Mouse (Mus musculus): ENCODE data around the gene Spata1.
"Not testable (repeated sequence)": the region's sequence is repeated elsewhere in the genome, so short reads cannot be mapped to it uniquely, and the experiment has no call there.

Spata1 gene

GRCm38 (mm10) chr3:146451375-146451774 is 48.2 kb downstream of the Spata1 start:
- no peak for DNase-seq (ENCODE audit: low spot score in 2 of 2)

DNA sequence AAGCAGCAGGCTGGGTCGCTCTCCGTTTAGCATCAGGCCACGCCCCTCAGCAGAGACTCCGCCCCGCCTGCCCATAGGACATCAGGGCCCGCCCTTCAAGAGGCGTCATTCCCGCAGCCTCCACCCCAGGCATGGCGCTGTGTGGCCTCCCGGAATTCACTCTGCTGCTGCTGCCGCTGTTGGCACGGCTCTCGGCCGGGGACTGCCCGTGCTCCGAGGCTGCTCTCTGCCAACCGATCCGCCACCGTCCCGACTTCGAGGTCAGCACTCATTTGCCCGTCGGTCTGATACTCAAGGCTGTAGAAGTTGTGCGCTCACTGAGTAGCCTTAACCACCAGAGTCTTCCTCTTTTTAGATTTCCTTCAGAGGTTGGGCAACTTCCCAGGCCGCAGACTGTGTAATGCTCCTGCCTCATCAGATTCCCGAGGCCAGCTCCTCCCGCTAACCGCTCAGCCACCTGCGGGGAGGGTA is 49.1 kb downstream of the Spata1 start:
- peak; percentile 87 to 90 for DNase-seq (ENCODE audit: low spot score in 2 of 2)

- DNase-seq (ENCODE audit: low spot score in 2 of 2), result no peak
Observed at GRCm38 (mm10) chr3:146449745-146450250, 49.8 kb downstream of the Spata1 start, which contains the start of gene Ctbs. TSS of gene Ctbs (plus strand) at chr3:146449795.

- DNase-seq (ENCODE audit: low spot score in 2 of 2), result no peak
Observed at GRCm38 (mm10) chr3:146448969-146449368, 50.6 kb downstream of the Spata1 start.

GRCm38 (mm10) chr3:146448372-146448771 is 51.2 kb downstream of the Spata1 start:
- DNase-seq (ENCODE audit: low spot score in 2 of 2), result no peak

- DNase-seq (ENCODE audit: low spot score in 2 of 2), result no peak
Observed at GRCm38 (mm10) chr3:146447598-146447997, 52.0 kb downstream of the Spata1 start.

DNA sequence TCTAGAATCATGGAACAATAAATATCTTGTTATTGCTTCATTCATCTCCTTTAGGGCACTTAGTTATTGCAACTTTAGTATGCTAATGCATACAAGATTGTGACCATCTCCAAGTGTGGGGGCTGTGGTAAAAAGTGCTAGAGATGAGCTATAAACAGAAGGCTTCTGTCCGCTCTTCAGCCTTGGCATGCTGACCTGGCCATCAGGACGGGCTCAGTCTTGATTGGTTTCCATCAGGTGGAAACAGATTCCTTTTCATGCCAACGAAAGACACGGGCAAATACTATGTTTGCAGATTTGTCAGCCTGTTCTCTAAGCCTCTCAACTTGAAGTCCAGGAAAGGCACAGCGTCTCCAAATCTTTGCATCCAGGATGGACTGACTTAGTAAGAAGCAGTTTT is 52.4 kb downstream of the Spata1 start:
- no peak for DNase-seq (ENCODE audit: low spot score in 2 of 2)

- DNase-seq (ENCODE audit: low spot score in 2 of 2), result no peak
Observed at GRCm38 (mm10) chr3:146444880-146445279, 54.7 kb downstream of the Spata1 start.

DNA sequence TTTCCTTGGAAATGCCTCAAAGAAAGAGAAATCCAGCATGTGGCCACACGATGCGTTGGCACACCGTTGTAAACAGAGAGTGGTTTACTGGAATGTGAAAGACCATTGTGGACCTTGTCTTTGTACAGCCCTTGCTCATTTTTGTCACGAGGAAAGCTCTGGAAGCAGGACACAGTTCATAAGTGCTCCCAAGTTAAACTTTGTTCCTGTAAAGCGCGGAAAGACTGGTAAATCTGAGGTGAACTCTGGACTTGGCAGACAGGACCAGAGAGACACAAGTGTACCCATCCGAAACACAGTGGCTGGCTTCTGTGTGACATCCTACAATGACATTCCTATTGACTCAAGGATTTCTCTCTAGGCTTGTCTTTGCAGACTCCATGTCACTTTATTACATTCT is 56.2 kb downstream of the Spata1 start:
- DNase-seq (ENCODE audit: low spot score in 2 of 2), result no peak

DNA sequence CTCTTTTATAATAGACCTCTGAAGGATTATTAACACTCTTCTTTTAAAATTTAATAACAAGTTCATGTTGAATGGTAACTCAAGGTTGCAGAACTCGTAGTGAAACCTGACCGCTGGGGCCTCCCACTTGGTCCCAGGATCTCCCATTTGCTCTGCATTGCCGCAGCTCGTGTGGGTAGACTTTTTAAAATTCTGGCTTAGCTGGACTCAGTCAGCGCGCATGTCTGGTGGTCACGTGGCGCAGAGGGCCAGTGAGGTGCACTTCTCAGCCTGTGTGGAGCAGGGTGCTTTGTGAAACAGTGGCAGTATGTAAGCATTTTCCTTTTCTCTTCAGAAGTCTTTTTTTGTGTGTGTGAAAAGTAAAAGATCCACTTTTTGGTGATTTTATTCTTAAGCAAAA is 56.6 kb downstream of the Spata1 start:
- DNase-seq (ENCODE audit: low spot score in 2 of 2), result no peak

DNA sequence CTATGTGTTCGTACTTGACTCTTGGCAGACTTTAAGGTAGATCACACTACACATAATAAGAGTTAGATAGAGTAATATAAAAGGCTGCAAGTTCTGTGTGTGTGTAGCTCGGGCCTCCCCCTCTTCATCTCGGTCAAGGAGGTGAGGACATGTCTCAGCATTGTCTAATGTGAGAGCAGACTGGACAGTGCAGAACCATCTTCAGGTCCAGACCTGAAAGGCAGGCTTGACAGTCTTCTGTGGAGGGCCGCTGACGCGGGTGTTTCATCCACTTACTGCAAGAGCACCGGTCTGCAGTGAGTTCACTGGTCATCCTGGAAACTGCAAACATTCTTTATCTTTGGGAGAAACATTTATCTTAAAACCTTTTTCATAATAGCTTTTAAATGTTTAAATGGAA is 57.1 kb downstream of the Spata1 start:
- no peak for DNase-seq (ENCODE audit: low spot score in 2 of 2)

DNA sequence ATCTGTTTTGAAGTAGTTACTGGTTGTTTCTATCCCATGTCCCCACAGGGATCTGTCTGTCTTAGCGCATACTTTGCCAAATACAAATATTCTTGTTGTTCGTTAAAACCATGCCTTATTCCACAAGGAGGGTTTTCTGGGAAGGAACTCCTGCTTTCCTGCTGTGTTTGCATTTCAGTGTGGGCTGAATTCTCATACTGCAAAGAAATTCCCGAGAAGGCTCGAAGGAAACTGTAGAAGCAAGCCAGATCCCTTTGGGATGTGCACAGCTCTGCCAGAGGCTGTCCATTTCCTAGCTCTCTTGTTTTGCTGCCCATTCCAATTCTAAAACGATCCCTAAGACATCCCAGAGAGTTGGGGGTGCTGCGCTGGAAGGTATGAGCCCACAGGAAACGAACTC is 59.1 kb downstream of the Spata1 start:
- DNase-seq (ENCODE audit: low spot score in 2 of 2), result no peak

DNA sequence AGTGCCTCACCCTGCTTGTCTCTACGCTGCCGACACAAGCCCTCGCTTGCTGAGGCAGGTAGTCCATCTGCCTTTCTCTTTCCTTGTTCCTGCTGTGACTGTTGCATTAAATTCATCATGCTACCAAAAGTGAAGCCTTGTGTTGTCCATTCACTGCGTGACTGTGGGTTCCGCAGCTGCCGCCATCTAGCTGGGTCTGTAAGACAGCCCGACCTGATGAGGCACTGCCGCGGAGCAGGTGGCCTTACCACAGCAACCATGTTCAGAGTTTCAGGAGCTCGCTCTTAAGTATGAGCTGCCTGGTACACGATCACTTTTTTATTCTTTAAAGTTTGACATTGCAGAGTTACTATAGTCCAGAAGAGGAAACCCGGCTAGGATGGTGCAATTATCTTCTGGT is 59.5 kb downstream of the Spata1 start:
- no peak for DNase-seq (ENCODE audit: low spot score in 2 of 2)

- peak in 1 of 2 experiments; percentile 2 for DNase-seq (ENCODE audit: low spot score in 2 of 2)
Observed at GRCm38 (mm10) chr3:146436114-146436513, 63.4 kb downstream of the Spata1 start.

DNA sequence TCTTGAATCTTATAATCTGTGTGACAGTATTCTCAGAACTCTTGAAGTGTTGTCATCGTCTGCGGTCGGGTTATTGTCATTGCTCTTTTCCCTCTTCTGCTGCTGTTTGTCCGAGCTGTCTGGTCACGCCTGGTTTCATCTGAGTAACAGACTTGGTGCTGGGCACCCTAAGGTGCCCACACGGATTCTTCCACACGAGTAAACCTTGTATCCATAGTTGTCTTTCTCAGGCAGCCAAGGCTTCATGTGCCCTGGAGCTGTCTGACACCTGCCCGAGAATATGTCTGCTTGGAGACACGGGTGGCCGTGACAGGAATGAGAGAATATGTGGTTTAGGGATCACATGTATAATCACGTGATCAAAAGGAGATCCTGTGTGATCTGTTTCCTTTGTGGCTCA is 64.0 kb downstream of the Spata1 start:
- peak in 1 of 2 experiments; percentile 2 for DNase-seq (ENCODE audit: low spot score in 2 of 2)

DNA sequence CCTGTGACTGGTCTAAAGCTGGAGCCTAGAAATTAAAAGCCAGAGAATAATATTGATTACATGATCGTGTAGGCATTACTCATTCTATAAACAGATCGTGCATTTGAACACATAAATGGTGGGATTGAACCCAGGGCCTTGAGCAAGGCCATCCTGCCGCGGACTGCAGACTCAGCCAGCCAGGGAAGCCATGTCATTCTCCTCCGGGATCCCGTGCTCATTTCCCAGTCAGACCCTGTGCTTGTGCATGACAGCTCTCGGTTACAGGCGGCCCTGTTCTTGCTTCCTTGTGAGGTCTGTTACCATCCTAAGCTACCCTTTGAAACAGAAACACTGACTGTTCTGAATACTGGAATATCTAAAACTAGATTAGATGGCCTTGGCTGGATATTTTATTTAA is 64.9 kb downstream of the Spata1 start:
- no peak for DNase-seq (ENCODE audit: low spot score in 2 of 2)

- DNase-seq (ENCODE audit: low spot score in 2 of 2), result no peak
Observed at GRCm38 (mm10) chr3:146433681-146434350, 65.7 kb downstream of the Spata1 start.

DNA sequence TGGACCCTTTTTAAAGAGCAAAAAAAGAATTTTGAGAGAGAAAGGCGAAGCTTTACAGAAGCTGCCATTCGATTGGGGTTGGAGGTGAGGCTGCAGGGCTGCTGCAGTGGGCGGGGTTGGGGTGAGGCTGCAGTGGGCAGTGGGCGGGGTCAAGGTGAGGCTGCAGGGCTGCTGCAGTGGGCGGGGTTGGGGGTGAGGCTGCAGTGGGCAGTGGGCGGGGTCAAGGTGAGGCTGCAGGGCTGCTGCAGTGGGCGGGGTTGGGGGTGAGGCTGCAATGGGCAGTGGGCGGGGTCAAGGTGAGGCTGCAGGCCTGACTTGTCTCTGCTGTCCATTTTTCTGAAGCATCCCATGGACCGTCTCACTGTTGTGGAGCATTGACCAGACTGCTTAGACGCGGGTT is 66.5 kb downstream of the Spata1 start:
- DNase-seq (ENCODE audit: low spot score in 2 of 2), result not testable (repeated sequence)

GRCm38 (mm10) chr3:146426489-146426888 is 73.1 kb downstream of the Spata1 start:
- DNase-seq (ENCODE audit: low spot score in 2 of 2), result no peak

- no peak for DNase-seq (ENCODE audit: low spot score in 2 of 2)
Observed at GRCm38 (mm10) chr3:146425902-146426301, 73.7 kb downstream of the Spata1 start.

DNA sequence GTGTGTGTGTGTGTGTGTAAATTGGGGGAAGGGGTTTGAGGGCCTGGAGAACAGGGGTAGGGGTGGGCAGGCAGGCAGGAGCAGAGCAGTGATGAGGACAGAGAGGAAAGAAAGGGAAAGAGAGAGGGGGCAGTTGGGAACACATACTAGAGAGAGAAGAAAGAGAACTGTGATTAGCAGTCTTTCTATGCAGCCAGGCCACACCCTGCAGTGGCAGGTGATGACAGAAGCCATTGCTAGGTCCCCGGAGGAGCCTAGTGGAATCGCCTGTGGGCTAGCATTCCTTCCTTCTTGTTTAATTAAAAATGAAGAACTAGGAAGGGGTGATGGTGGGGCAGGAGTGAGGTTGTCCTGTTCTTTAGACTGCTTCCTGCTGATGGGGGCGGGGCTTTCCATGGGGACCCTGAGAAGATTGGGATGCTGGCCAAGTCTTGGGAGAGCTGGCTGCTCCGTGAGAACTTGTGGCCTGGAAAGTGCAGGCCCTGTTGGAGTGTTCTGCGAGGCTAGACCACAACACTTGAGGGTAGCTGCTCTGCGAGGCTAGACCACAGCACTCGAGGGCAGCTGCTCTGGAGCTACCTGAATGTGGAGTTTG is 75.2 kb downstream of the Spata1 start:
- no peak for DNase-seq (ENCODE audit: low spot score in 2 of 2)

- no peak for DNase-seq (ENCODE audit: low spot score in 2 of 2)
Observed at GRCm38 (mm10) chr3:146423710-146424109, 75.8 kb downstream of the Spata1 start.

- no peak for DNase-seq (ENCODE audit: low spot score in 2 of 2)
Observed at GRCm38 (mm10) chr3:146421787-146422186, 77.8 kb downstream of the Spata1 start.
